Mouse (Mus musculus) olfactory bulb, adult 2 months (tissue): Measurements from ENCODE around the gene Ifna6.

ENCODE experiments used
- CTCF ChIP-seq: fragments of 200-500 bp; IDR thresholded peaks from 2 replicates; pipeline ENCODE4 v1.5.1; 2012; ENCODE audit warnings: low read depth, mild to moderate bottlenecking, low read length, moderate library complexity; ENCODE audit not compliant: insufficient read depth
- POLR2A ChIP-seq: fragments of 200-500 bp; IDR thresholded peaks from 2 replicates; pipeline ENCODE4 v1.6.1; 2012; ENCODE audit warnings: mild to moderate bottlenecking, low read depth, low read length, moderate library complexity; ENCODE audit not compliant: insufficient read depth

DNA sequence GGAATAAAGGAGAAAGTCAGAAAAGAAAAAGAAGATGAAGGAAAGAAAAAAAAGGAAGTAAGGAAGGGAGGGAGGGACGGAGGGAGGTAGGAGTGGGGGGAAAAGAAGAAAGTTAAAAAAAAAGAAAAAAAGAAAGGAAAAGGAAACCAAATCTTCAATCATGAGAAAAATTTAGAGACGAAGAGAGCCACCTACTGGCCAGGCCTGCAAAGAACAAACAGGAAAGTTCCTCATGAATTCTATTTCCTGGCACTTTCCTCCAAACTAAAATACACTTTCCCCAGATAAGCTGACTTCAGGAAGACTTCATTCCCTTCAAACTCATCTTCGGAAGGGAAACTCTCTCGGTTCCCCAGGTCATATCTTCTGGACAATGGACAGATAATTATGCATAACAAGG is 3.3 kb downstream of the Ifna6 start:
- TF ChIP-seq CTCF: no peak
- no peak for TF ChIP-seq POLR2A
